ENCODE assay signal across 8 mouse cellular contexts in the genomic region with DNA sequence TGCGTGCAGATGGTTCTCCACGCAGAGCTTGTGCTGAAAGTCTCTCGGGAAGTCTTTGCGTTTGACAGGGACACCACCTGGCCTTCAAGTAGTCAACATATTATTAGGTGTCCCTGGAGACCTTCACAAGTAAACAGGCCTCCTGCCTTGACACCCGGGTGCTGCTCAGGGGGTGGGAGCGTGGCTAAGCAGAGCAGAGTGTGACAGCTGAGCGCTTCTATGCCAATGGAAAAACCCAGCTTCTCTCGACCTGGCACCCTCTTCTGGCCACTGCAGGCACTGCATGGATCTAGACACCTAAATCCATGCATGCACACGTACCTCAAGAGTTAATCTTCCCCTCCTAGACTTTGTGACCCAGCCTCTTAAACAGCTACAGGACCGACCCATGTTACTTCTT.
DNase-seq lines count a peak whose midpoint lies in the region.

No protein-coding gene starts in this region.

- no peaks in the 10 kb centered on the region for H3K36me3 ChIP-seq in hindbrain, embryonic 10.5 days

- WGBS in hindbrain, embryonic 10.5 days = 21% methylated on average over 10 of the region's 10 CpGs

- no peaks in the 10 kb centered on the region for H3K9me3 ChIP-seq in hindbrain, embryonic 10.5 days

- DNase-seq in Muller cell, postnatal 12 days (ENCODE audit: inconsistent ontology term) = peak; percentile 33
- DNase-seq in cerebellum, adult 8-10 months = peak; percentile 86
- DNase-seq in frontal cortex, adult 2 months (ENCODE audit: extremely low spot score in 1 of 2, low spot score in 1 of 2) = peak; percentile 69 to 91
- DNase-seq in hindbrain, embryonic 10.5 days (ENCODE audit: low spot score) = peak; percentile 77
- peak; percentile 86 to 89 for DNase-seq in layer of hippocampus, postnatal 10 days (ENCODE audit: low spot score in 2 of 2)
- peak; percentile 85 for DNase-seq in lung, postnatal 10 days
- DNase-seq in retina, adult 2 months (ENCODE audit: low read depth, low spot score) = peak; percentile 36
- peak; percentile 90 for DNase-seq in thymus, postnatal 4 days

- H3K27ac ChIP-seq in hindbrain, embryonic 10.5 days = no peak overlapping the region

- H3K4me3 ChIP-seq in hindbrain, embryonic 10.5 days = no peak overlapping the region

- H3K4me1 ChIP-seq in hindbrain, embryonic 10.5 days (replicated peaks) = 0 out of 2 replicates have a peak, but pooled peaks cover 5% of the 10 kb centered on the region

- H3K27me3 ChIP-seq in hindbrain, embryonic 10.5 days (ENCODE audit: insufficient read depth, poor library complexity, severe bottlenecking) = no peaks in the 10 kb centered on the region

Comparison
In these comparisons a context has a peak if more than half of its experiments do, and no peak if none do; other contexts are left out.
1. DNase-seq: peak in every context shown above with its lines; median percentile 90 in thymus, postnatal 4 days; 88 in layer of hippocampus, postnatal 10 days; 86 in cerebellum, adult 8-10 months; 85 in lung, postnatal 10 days; 80 in frontal cortex, adult 2 months; 77 in hindbrain, embryonic 10.5 days; 36 in retina, adult 2 months; 33 in Muller cell, postnatal 12 days.